Mouse (Mus musculus): Measurements from ENCODE around the gene Scn2a. TPM values are rescaled to one million over a fixed set of nuclear protein-coding genes. Genes with fewer than 3 reads are reported as not detected.

Gene Scn2a
- 0.24 TPM for polyA plus RNA-seq (2014; fragmentation: Illumina TruSeq; extraction: RNeasy Lipid Tissue Mini Kit (QIAGEN cat#74804); ENCODE audit: low read depth, low replicate concordance)

GRCm38 (mm10) chr2:65620556-65621166, at the start of gene Scn2a:
TSS of gene Scn2a (plus strand) at chr2:65620771.

Other genes with a start within 250 kb of the Scn2a start
- gene Scn3a, start 53.1 kb upstream of the Scn2a start, polyA plus RNA-seq (2014; fragmentation: Illumina TruSeq; extraction: RNeasy Lipid Tissue Mini Kit (QIAGEN cat#74804); ENCODE audit: low read depth, low replicate concordance): 0.12 TPM
- 3.9 TPM for gene Csrnp3, start 225.0 kb downstream of the Scn2a start, polyA plus RNA-seq (2014; fragmentation: Illumina TruSeq; extraction: RNeasy Lipid Tissue Mini Kit (QIAGEN cat#74804); ENCODE audit: low read depth, low replicate concordance)

Measured in kidney, adult 10 weeks (tissue).